Mouse (Mus musculus) limb, embryonic 14.5 days (tissue): Measurements from ENCODE around the gene Zfp385b. TPM values are rescaled to one million over a fixed set of nuclear protein-coding genes. Genes with fewer than 3 reads are reported as not detected.

Source experiments
- ATAC-seq: fragments of 200-750 bp; cut with Nextera tagmentation; 2 replicates; pipeline ENCODE4 v1.8.0; 2017; ENCODE audit warnings: low read depth, moderate number of reproducible peaks, moderate TSS enrichment; ENCODE audit not compliant: low FRiP score
- DNase-seq: peaks from one replicate; pipeline ENCODE4 v3.0.0-alpha.2; 2015; ENCODE audit warnings: low spot score
- H3K27ac ChIP-seq: fragments of 300-500 bp; sonication (generic); replicated peaks from 2 replicates; pipeline ENCODE4 v1.5.1; 2014; ENCODE audit warnings: low read depth, mild to moderate bottlenecking, low read length, moderate library complexity, mixed read lengths
- H3K27me3 ChIP-seq: fragments of 300-500 bp; sonication (generic); 2 replicates; pipeline ENCODE4 v1.6.1; 2014; ENCODE audit warnings: low read length, mixed read lengths; ENCODE audit not compliant: control insufficient read depth, insufficient read depth
- H3K36me3 ChIP-seq: fragments of 300-500 bp; sonication (generic); 2 replicates; pipeline ENCODE4 v1.6.1; 2014; ENCODE audit warnings: mild to moderate bottlenecking, low read length, moderate library complexity, mixed read lengths; ENCODE audit not compliant: control insufficient read depth, insufficient read depth
- H3K4me1 ChIP-seq: fragments of 300-500 bp; sonication (generic); 2 replicates; pipeline ENCODE4 v1.6.1; 2014; ENCODE audit warnings: antibody characterized with exemption, low read length, mixed read lengths; ENCODE audit not compliant: control insufficient read depth, insufficient read depth
- H3K4me2 ChIP-seq: fragments of 300-500 bp; sonication (generic); replicated peaks from 2 replicates; pipeline ENCODE4 v1.6.1; 2014; ENCODE audit warnings: low read depth, mild to moderate bottlenecking, low read length, moderate library complexity; ENCODE audit not compliant: severe bottlenecking
- H3K4me3 ChIP-seq: fragments of 300-500 bp; sonication (generic); replicated peaks from 2 replicates; pipeline ENCODE4 v1.5.1; 2014; ENCODE audit warnings: low read length
- H3K9ac ChIP-seq: fragments of 300-500 bp; sonication (generic); 2 replicates; pipeline ENCODE4 v1.6.1; 2014; ENCODE audit warnings: mild to moderate bottlenecking, low read depth, low read length, moderate library complexity; ENCODE audit not compliant: severe bottlenecking
- H3K9me3 ChIP-seq: fragments of 300-500 bp; sonication (generic); 2 replicates; pipeline ENCODE4 v1.6.1; 2016; ENCODE audit warnings: low read length; ENCODE audit not compliant: control insufficient read depth
- POLR2A ChIP-seq: fragments of 200-500 bp; IDR thresholded peaks from 2 replicates; pipeline ENCODE4 v1.8.0; 2012; ENCODE audit warnings: inconsistent platforms, mild to moderate bottlenecking, moderate library complexity, borderline replicate concordance; ENCODE audit not compliant: insufficient read depth, insufficient read length; ENCODE audit errors: extremely low read depth
- WGBS: fragments of 180-500 bp; shearing (Covaris S2); extraction: QIAGEN DNeasy Blood & Tissue Kit; methylation state at CpG from one replicate; pipeline ENCODE4 v1.1.7; 2014; 5-methylcytosine and 5-hydroxymethylcytosine counted together
- polyA plus RNA-seq, 2 experiments: library from polyadenylated mRNA; depleted of rRNA in 1 of 2; stranded (reverse) in 1 of 2; unstranded in 1 of 2; fragments of >200 nt; fragmentation: Nextera tagmentation in 1 of 2; extraction: Ambion mirVana in 1 of 2; gene quantifications; 2 replicates each; pipeline versions ENCODE4 v1.2.1 to v1.2.3; 2012 to 2014

Gene Zfp385b
- polyA plus RNA-seq, 2 experiments, result 12.0 to 13.8 TPM

GRCm38 (mm10) chr2:77587387-77587786, 232.1 kb downstream of the Zfp385b start:
- Histone ChIP-seq H3K27ac (no peak overlapping the region), H3K36me3 (no peaks in the 10 kb centered on the region), H3K9me3 (0 out of 2 replicates have a peak, but pooled peaks cover 8% of the 10 kb centered on the region), H3K27me3 (no peaks in the 10 kb centered on the region), H3K4me3 (no peak overlapping the region), H3K4me2 (no peak overlapping the region), H3K9ac (no peak overlapping the region), H3K4me1 (no peaks in the 10 kb centered on the region)
- ATAC-seq (no peak), DNase-seq (no peak)
- no peak for TF ChIP-seq POLR2A
- 81% methylated on average over 4 of the region's 4 CpGs for WGBS

GRCm38 (mm10) chr2:77586581-77587360, 232.7 kb downstream of the Zfp385b start:
- no peak for ATAC-seq
- Histone ChIP-seq H3K36me3 (no peaks in the 10 kb centered on the region), H3K4me2 (no peak overlapping the region), H3K27me3 (no peaks in the 10 kb centered on the region), H3K9me3 (0 out of 2 replicates have a peak, but pooled peaks cover 8% of the 10 kb centered on the region), H3K4me3 (no peak overlapping the region), H3K27ac (no peak overlapping the region), H3K4me1 (no peaks in the 10 kb centered on the region), H3K9ac (no peak overlapping the region)
- TF ChIP-seq POLR2A, result no peak
- WGBS, result 76% methylated on average over 4 of the region's 4 CpGs
- no peak for DNase-seq

GRCm38 (mm10) chr2:77583586-77583985, 235.9 kb downstream of the Zfp385b start:
- DNase-seq, result no peak
- ATAC-seq, result no peak
- Histone ChIP-seq H3K4me1 (no peaks in the 10 kb centered on the region), H3K9me3 (0 out of 2 replicates have a peak, but pooled peaks cover 8% of the 10 kb centered on the region), H3K4me2 (no peak overlapping the region), H3K4me3 (no peak overlapping the region), H3K27me3 (no peaks in the 10 kb centered on the region), H3K9ac (no peak overlapping the region), H3K27ac (no peak overlapping the region), H3K36me3 (no peaks in the 10 kb centered on the region)
- TF ChIP-seq POLR2A, result no peak
- 76% methylated on average over 1 of the region's 1 CpGs for WGBS

GRCm38 (mm10) chr2:77576571-77576970, 242.9 kb downstream of the Zfp385b start:
- DNase-seq, result no peak
- H3K4me3 ChIP-seq, result no peak overlapping the region
- H3K36me3 ChIP-seq, result no peaks in the 10 kb centered on the region
- TF ChIP-seq POLR2A, result no peak
- ATAC-seq, result no peak
- no peaks in the 10 kb centered on the region for H3K9me3 ChIP-seq
- H3K9ac ChIP-seq, result no peak overlapping the region
- 81% methylated on average over 1 of the region's 1 CpGs for WGBS
- no peaks in the 10 kb centered on the region for H3K4me1 ChIP-seq
- no peak overlapping the region for H3K27ac ChIP-seq
- no peak overlapping the region for H3K4me2 ChIP-seq
- no peaks in the 10 kb centered on the region for H3K27me3 ChIP-seq

- WGBS, result 69% methylated on average over 15 of the region's 15 CpGs
- H3K27me3 ChIP-seq, result no peaks in the 10 kb centered on the region
These were observed 251.7 kb downstream of the Zfp385b start for GRCm38 (mm10) chr2:77567528-77568435.

More at GRCm38 (mm10) chr2:77567528-77568435, 251.7 kb downstream of the Zfp385b start:
- Histone ChIP-seq H3K4me1 (no peaks in the 10 kb centered on the region), H3K4me2 (no peak overlapping the region), H3K9ac (no peak overlapping the region), H3K36me3 (no peaks in the 10 kb centered on the region), H3K4me3 (no peak overlapping the region), H3K9me3 (no peaks in the 10 kb centered on the region), H3K27ac (no peak overlapping the region)
- TF ChIP-seq POLR2A, result no peak
- DNase-seq, result no peak
- no peak for ATAC-seq
